Mouse (Mus musculus) heart, postnatal 10 days (tissue): Measurements from ENCODE around the gene Ctnnbl1. TPM values are rescaled to one million over a fixed set of nuclear protein-coding genes. Genes with fewer than 3 reads are reported as not detected.
A peak's percentile ranks its signal among the peaks of the same experiment; 100 is the strongest.

ENCODE experiments used
- DNase-seq, 2 experiments: peaks; one replicate each; pipeline ENCODE4 v3.0.0; 2021
- intact Hi-C: fragments of 180-260 bp; cut with DNase I; formaldehyde crosslinking; loops from one replicate; pipeline ENCODE4 v1.15.1; 2025
- total RNA-seq, 2 experiments: library from RNA; stranded (reverse); gene quantifications; 2 replicates each; pipeline ENCODE4 v1.2.3; 2021

Ctnnbl1 gene
- total RNA-seq, 2 experiments from 2014 or later, result 14.0 to 14.7 TPM

- peak; percentile 7 to 40 for DNase-seq
- intact Hi-C loops, result no loop called here
Observed at GRCm38 (mm10) chr2:157861273-157861944, 124.2 kb downstream of the Ctnnbl1 start.

GRCm38 (mm10) chr2:157862306-157862705 is 125.1 kb downstream of the Ctnnbl1 start:
- intact Hi-C loops, result no loop called here
- DNase-seq, result peak in 1 of 2 experiments; percentile 9

GRCm38 (mm10) chr2:157867126-157867525 is 129.9 kb downstream of the Ctnnbl1 start:
- intact Hi-C loops, result no loop called here
- no peak for DNase-seq

GRCm38 (mm10) chr2:157870247-157870646 is 133.0 kb downstream of the Ctnnbl1 start:
- intact Hi-C loops, result loop anchor here (5.0 kb wide), 1 partner anchor 48 kb away; no protein-coding TSS in a partner anchor

GRCm38 (mm10) chr2:157873223-157873622 is 136.0 kb downstream of the Ctnnbl1 start:
- peak; percentile 50 to 74 for DNase-seq
- intact Hi-C loops, result loop anchor here (5.0 kb wide), 1 partner anchor 51 kb away; no protein-coding TSS in a partner anchor

More at GRCm38 (mm10) chr2:157870247-157870646, 133.0 kb downstream of the Ctnnbl1 start:
- peak; percentile 17 to 18 for DNase-seq

GRCm38 (mm10) chr2:157873691-157874090 is 136.5 kb downstream of the Ctnnbl1 start:
- no peak for DNase-seq
- intact Hi-C loops, result loop anchor here (5.0 kb wide), 1 partner anchor 51 kb away; no protein-coding TSS in a partner anchor

- DNase-seq, result no peak
- intact Hi-C loops, result no loop called here
Observed at GRCm38 (mm10) chr2:157875111-157875510, 137.9 kb downstream of the Ctnnbl1 start.

- intact Hi-C loops, result no loop called here
Observed at GRCm38 (mm10) chr2:157877394-157877793, 140.2 kb downstream of the Ctnnbl1 start.

GRCm38 (mm10) chr2:157877967-157878366 is 140.8 kb downstream of the Ctnnbl1 start:
- intact Hi-C loops, result no loop called here

More at GRCm38 (mm10) chr2:157877394-157877793, 140.2 kb downstream of the Ctnnbl1 start:
- DNase-seq, result no peak

GRCm38 (mm10) chr2:157881939-157882338 is 144.7 kb downstream of the Ctnnbl1 start:
- intact Hi-C loops, result no loop called here
- DNase-seq, result no peak

More at GRCm38 (mm10) chr2:157877967-157878366, 140.8 kb downstream of the Ctnnbl1 start:
- DNase-seq, result no peak

- peak in 1 of 2 experiments; percentile 4 for DNase-seq
- intact Hi-C loops, result no loop called here
Observed at GRCm38 (mm10) chr2:157887275-157888025, 150.2 kb downstream of the Ctnnbl1 start.

- intact Hi-C loops, result no loop called here
- DNase-seq, result no peak
Observed at GRCm38 (mm10) chr2:157891166-157891565, 154.0 kb downstream of the Ctnnbl1 start.

- DNase-seq, result no peak
Observed at GRCm38 (mm10) chr2:157897131-157897530, 159.9 kb downstream of the Ctnnbl1 start.

GRCm38 (mm10) chr2:157913204-157913636 is 176.0 kb downstream of the Ctnnbl1 start:
- intact Hi-C loops, result no loop called here
- peak; percentile 91 to 93 for DNase-seq

More at GRCm38 (mm10) chr2:157897131-157897530, 159.9 kb downstream of the Ctnnbl1 start:
- intact Hi-C loops, result no loop called here

GRCm38 (mm10) chr2:157913705-157914104 is 176.5 kb downstream of the Ctnnbl1 start:
- DNase-seq, result no peak
- intact Hi-C loops, result no loop called here

GRCm38 (mm10) chr2:157914105-157914764 is 177.0 kb downstream of the Ctnnbl1 start, which contains the start of gene Vstm2l:
Vstm2l (plus strand) TSS chr2:157914653.
- intact Hi-C loops, result no loop called here
- DNase-seq, result no peak

GRCm38 (mm10) chr2:157914889-157915517 is 177.8 kb downstream of the Ctnnbl1 start:
- intact Hi-C loops, result no loop called here
- no peak for DNase-seq

- intact Hi-C loops, result no loop called here
- no peak for DNase-seq
Observed at GRCm38 (mm10) chr2:157918529-157918928, 181.3 kb downstream of the Ctnnbl1 start.

- intact Hi-C loops, result no loop called here
- DNase-seq, result no peak
Observed at GRCm38 (mm10) chr2:157921551-157921950, 184.3 kb downstream of the Ctnnbl1 start.

- intact Hi-C loops, result no loop called here
- DNase-seq, result no peak
Observed at GRCm38 (mm10) chr2:157923406-157923805, 186.2 kb downstream of the Ctnnbl1 start.
